Mouse (Mus musculus) lung, postnatal 0 days (tissue): ENCODE data around the gene Sgip1. TPM values are rescaled to one million over a fixed set of nuclear protein-coding genes. Genes with fewer than 3 reads are reported as not detected.
A peak's percentile ranks its signal among the peaks of the same experiment; 100 is the strongest.

Experiments used
- ATAC-seq: fragments of 200-750 bp; cut with Nextera tagmentation; 2 replicates; pipeline ENCODE4 v1.8.0; 2017; ENCODE audit warnings: moderate library complexity
- DNase-seq: peaks from one replicate; pipeline ENCODE4 v3.0.0-alpha.2; 2016; ENCODE audit warnings: low spot score
- H3K27ac ChIP-seq: fragments of 300-500 bp; sonication (generic); 2 replicates; pipeline ENCODE4 v1.5.1; 2014; ENCODE audit warnings: antibody characterized with exemption, mild to moderate bottlenecking, low read length, mixed read lengths
- H3K27me3 ChIP-seq: fragments of 300-500 bp; sonication (generic); replicated peaks from 2 replicates; pipeline ENCODE4 v1.6.1; 2014; ENCODE audit warnings: low read length, mixed read lengths; ENCODE audit not compliant: insufficient read depth
- H3K36me3 ChIP-seq: fragments of 300-500 bp; sonication (generic); 2 replicates; pipeline ENCODE4 v1.6.1; 2014; ENCODE audit warnings: low read length, mixed read lengths; ENCODE audit not compliant: insufficient read depth
- H3K4me1 ChIP-seq: fragments of 300-500 bp; sonication (generic); 2 replicates; pipeline ENCODE4 v1.6.1; 2014; ENCODE audit warnings: antibody characterized with exemption, low read depth, low read length, mixed read lengths; ENCODE audit not compliant: insufficient read depth
- H3K4me2 ChIP-seq: fragments of 300-500 bp; sonication (generic); replicated peaks from 2 replicates; pipeline ENCODE4 v1.6.1; 2014; ENCODE audit warnings: low read depth, mild to moderate bottlenecking, low read length, moderate library complexity, mixed read lengths
- H3K4me3 ChIP-seq: fragments of 300-500 bp; sonication (generic); 2 replicates; pipeline ENCODE4 v1.5.1; 2014; ENCODE audit warnings: low read depth, low read length
- H3K9ac ChIP-seq: fragments of 300-500 bp; sonication (generic); replicated peaks from 2 replicates; pipeline ENCODE4 v1.6.1; 2014; ENCODE audit warnings: low read depth, mild to moderate bottlenecking
- H3K9me3 ChIP-seq: fragments of 300-500 bp; sonication (generic); 2 replicates; pipeline ENCODE4 v1.6.1; 2016; ENCODE audit warnings: low read length, mixed read lengths
- CTCF ChIP-seq: IDR thresholded peaks from 2 replicates; pipeline ENCODE4 v1.5.1; 2016; ENCODE audit warnings: antibody characterized with exemption, mild to moderate bottlenecking
- EP300 ChIP-seq: IDR thresholded peaks from 2 replicates; pipeline ENCODE4 v1.6.1; 2016; ENCODE audit warnings: antibody characterized with exemption, mild to moderate bottlenecking, control low read depth
- WGBS: fragments of 180-500 bp; shearing (Covaris S2); extraction: QIAGEN DNeasy Blood & Tissue Kit; methylation state at CpG from one replicate; pipeline ENCODE4 v1.1.7; 2014; 5-methylcytosine and 5-hydroxymethylcytosine counted together
- polyA plus RNA-seq: library from polyadenylated mRNA; unstranded; fragments of >200 nt; fragmentation: Nextera tagmentation; extraction: Ambion mirVana; gene quantifications from 2 replicates; pipeline ENCODE4 v1.2.1, GENCODE M21; 2015

Sgip1 gene
- polyA plus RNA-seq, 1 experiment from 2014 or later, result 7.8 TPM

DNA sequence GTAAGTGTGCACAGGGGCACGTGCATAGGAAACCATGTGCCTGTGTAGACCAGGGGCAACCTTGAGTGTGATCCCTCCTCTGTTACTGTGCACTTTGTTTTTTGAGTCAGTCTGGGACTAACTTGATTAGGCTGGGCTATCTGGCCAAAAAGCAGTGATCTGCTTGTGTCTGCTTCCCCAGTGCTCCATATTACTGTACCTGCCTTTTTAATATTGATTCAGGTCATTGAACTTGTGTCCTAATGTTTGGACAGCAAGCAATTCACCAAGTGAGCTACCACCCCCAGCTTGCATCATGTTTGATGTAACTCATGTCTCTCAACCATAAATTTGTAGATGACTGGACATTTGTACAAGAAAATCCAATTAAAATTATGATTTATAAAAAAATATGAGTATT lies 69.2 kb downstream of the Sgip1 start:
- Histone ChIP-seq H3K4me1 (no peaks in the 10 kb centered on the region), H3K4me2 (no peak overlapping the region), H3K9ac (no peak overlapping the region), H3K9me3 (no peaks in the 10 kb centered on the region), H3K4me3 (no peak overlapping the region), H3K36me3 (no peaks in the 10 kb centered on the region), H3K27ac (no peak overlapping the region), H3K27me3 (no peaks in the 10 kb centered on the region)
- no peak for ATAC-seq
- no peak for TF ChIP-seq CTCF
- no peak for TF ChIP-seq EP300
- no peak for DNase-seq
- WGBS, result 83% methylated on average over 1 of the region's 1 CpGs

DNA sequence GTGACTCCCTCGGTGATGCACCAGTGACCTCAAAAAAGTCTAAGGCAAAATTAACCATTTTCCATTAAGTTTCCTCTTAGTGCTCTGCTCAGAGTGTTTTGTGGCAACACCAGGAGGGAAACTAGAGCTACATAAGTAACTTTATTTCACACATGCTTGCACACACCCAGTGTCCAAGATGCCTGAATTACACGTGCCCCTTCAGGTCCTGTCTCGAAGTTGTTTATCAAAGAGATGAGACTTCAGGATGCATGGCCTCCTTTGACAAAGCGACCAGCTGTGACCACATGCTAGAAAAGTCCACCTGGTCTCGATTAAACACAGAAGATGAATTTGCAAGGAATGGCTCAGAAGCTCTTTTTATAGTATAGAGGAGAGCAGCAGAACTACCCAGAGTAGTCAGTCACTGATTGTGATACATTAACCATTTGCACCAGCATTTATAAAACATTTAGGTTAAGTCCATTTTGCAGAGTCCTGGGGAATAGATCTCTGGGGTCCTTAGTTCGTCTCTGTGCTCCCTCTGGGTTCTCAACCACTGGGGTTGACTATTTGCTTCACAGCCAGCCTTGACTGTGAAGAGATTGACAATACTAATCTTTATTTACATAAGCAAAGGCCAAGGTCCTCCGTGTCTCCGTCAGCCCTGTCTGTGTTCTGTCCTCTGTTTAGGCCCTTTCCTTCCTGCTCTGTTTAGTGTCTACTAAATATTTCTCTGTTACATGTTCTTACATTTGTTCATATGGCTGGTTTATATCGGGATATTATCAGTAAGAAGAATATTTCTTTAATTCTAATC lies 70.1 kb downstream of the Sgip1 start:
- Histone ChIP-seq H3K4me1 (no peaks in the 10 kb centered on the region), H3K9me3 (no peaks in the 10 kb centered on the region), H3K36me3 (no peaks in the 10 kb centered on the region), H3K4me3 (no peak overlapping the region), H3K27me3 (no peaks in the 10 kb centered on the region), H3K27ac (no peak overlapping the region), H3K4me2 (no peak overlapping the region), H3K9ac (no peak overlapping the region)
- 42% methylated on average over 9 of the region's 9 CpGs for WGBS
- no peak for ATAC-seq
- DNase-seq, result peak; percentile 30
- TF ChIP-seq CTCF, result no peak
- TF ChIP-seq EP300, result no peak

DNA sequence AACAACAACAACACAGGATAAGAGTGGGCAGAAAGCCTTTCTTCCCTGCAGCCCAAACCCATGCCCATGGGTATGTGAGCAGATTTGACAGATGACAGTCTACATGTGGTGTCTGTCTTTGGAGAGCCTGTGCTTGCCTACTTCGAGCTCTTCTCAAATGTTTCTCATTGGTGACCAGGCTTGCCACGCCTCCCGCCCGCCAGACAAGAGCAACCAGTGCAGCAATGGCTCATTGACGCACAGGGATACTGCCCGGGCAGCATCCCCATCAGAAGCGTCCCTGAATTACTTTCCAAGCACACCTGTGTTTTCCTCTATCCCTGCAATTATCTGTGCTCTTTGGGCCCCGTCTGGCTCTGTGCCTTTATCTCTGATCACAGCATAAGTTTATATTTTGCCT lies 72.2 kb downstream of the Sgip1 start:
- WGBS, result 76% methylated on average over 8 of the region's 8 CpGs
- H3K27ac ChIP-seq, result no peak overlapping the region
- H3K27me3 ChIP-seq, result no peaks in the 10 kb centered on the region
- DNase-seq (no peak), ATAC-seq (no peak)
- H3K36me3 ChIP-seq, result no peaks in the 10 kb centered on the region
- H3K9me3 ChIP-seq, result no peaks in the 10 kb centered on the region
- TF ChIP-seq CTCF, result no peak
- TF ChIP-seq EP300, result no peak
- H3K9ac ChIP-seq, result no peak overlapping the region
- H3K4me3 ChIP-seq, result no peak overlapping the region
- H3K4me2 ChIP-seq, result no peak overlapping the region
- no peaks in the 10 kb centered on the region for H3K4me1 ChIP-seq

DNA sequence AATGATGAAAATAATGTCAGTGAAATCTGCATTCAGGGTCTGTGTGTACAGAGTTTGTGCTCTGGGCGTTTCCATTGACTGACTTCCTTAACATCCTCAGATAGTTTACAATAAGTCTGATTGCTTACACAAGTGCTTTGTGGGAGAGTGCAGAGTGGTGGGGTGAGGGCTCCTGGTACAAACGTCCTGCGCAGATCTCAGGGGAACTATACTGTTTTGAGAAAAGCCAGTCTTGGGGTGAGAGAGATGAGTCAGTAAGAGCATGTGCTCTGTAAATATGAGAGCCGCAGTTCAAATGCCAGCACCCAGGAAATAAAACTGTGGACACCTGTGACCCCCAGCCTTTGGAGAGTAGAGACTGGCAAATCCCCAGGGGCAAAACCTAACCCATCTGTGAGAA lies 80.7 kb downstream of the Sgip1 start:
- H3K4me2 ChIP-seq, result no peak overlapping the region
- H3K4me1 ChIP-seq, result no peaks in the 10 kb centered on the region
- peak; percentile 69 for DNase-seq
- H3K4me3 ChIP-seq, result no peak overlapping the region
- H3K36me3 ChIP-seq, result no peaks in the 10 kb centered on the region
- TF ChIP-seq CTCF, result no peak
- TF ChIP-seq EP300, result peak; percentile 95
- H3K9me3 ChIP-seq, result no peaks in the 10 kb centered on the region
- H3K27ac ChIP-seq, result peak overlapping the region; percentile 68
- no peak overlapping the region for H3K9ac ChIP-seq
- H3K27me3 ChIP-seq, result no peaks in the 10 kb centered on the region
- 30% methylated on average over 4 of the region's 4 CpGs for WGBS
- peak; percentile 93 for ATAC-seq

DNA sequence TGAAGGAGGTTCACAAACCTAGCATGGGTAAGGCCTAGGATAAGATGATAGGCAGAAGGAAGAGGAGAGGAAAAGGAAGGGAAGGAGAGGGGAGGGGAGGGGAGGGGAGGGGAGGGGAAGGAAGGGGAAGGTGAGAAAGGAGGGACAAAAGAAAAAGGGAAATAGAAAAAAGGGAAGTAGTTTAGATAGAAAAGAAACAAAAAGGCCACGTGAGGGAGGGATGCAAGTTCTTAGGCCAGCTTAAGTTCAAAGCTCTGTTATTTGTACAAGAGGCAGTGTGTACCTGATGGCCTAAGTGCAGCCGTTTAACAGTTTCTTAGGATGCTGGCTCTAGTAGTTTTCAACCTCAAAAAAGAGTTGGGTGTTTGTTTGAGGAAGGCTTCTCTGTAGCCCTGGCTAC lies 83.4 kb downstream of the Sgip1 start:
- Histone ChIP-seq H3K27me3 (no peaks in the 10 kb centered on the region), H3K4me3 (no peak overlapping the region), H3K4me1 (no peaks in the 10 kb centered on the region), H3K9ac (no peak overlapping the region), H3K9me3 (no peaks in the 10 kb centered on the region), H3K27ac (no peak overlapping the region), H3K36me3 (no peaks in the 10 kb centered on the region), H3K4me2 (no peak overlapping the region)
- no peak for DNase-seq
- 40% methylated on average over 2 of the region's 2 CpGs for WGBS
- no peak for ATAC-seq
- TF ChIP-seq CTCF (no peak), EP300 (no peak)

DNA sequence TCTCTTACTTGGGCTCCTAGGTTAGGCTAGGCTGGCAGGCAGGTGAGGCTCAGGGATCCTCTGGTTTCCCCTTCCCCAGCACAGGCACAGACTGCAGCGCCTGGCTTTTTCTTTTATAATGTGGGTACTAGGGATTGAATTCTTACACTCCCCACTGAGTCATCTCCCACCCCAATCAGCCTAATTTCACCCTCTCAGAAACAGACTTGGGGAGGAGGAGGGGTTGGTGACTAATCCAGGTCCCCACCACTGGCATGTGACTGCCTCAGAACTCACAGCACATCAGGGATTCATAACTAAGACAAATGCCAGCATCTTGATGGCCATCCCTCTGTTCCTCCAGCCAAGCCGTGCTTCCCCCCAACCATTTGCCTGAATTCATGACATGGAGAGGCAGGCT lies 85.1 kb downstream of the Sgip1 start:
- WGBS, result 87% methylated on average over 2 of the region's 2 CpGs
- no peak overlapping the region for H3K4me3 ChIP-seq
- no peaks in the 10 kb centered on the region for H3K36me3 ChIP-seq
- no peak overlapping the region for H3K9ac ChIP-seq
- no peak overlapping the region for H3K27ac ChIP-seq
- H3K9me3 ChIP-seq, result no peaks in the 10 kb centered on the region
- ATAC-seq (no peak), DNase-seq (no peak)
- no peak overlapping the region for H3K4me2 ChIP-seq
- no peak for TF ChIP-seq CTCF
- no peak for TF ChIP-seq EP300
- H3K27me3 ChIP-seq, result no peaks in the 10 kb centered on the region
- H3K4me1 ChIP-seq, result no peaks in the 10 kb centered on the region
